Mouse (Mus musculus) right cerebral cortex, postnatal 14 days (tissue): ENCODE data around the gene Il21r.

Experiments used
- DNase-seq: peaks from one replicate; pipeline ENCODE4 v3.0.0; 2022

The Il21r gene

DNA sequence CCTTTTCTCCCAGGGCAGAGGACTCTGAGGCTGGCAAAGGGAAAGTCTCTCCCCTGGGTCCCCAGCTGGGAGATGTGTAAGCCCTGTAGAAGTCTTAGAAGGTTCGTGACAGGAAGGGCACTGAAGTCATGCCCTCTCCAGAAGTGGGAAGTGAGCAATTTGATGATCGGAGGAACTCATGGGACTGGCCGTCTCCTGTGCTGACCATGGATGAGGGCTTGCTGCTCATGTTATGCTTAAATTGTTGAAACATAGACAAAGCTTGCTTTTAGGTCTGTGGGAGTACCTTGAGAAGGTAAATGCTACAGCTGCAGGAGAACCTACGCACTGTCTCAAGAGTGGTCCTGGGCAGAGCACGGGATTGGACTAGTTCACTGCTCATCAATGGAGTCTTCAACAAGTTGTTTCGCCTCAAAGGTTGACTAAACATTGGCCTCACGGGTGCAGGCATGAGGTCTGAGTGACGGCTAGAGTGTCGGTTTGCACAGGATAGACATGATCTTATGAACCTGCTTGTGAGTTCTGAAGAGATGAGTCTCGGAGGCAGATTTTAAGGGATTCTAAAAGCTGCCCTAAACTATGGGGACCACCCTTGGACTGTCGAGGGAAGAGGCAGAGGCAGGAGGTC lies 1.3 kb upstream of the Il21r start:
- DNase-seq = no peak

DNA sequence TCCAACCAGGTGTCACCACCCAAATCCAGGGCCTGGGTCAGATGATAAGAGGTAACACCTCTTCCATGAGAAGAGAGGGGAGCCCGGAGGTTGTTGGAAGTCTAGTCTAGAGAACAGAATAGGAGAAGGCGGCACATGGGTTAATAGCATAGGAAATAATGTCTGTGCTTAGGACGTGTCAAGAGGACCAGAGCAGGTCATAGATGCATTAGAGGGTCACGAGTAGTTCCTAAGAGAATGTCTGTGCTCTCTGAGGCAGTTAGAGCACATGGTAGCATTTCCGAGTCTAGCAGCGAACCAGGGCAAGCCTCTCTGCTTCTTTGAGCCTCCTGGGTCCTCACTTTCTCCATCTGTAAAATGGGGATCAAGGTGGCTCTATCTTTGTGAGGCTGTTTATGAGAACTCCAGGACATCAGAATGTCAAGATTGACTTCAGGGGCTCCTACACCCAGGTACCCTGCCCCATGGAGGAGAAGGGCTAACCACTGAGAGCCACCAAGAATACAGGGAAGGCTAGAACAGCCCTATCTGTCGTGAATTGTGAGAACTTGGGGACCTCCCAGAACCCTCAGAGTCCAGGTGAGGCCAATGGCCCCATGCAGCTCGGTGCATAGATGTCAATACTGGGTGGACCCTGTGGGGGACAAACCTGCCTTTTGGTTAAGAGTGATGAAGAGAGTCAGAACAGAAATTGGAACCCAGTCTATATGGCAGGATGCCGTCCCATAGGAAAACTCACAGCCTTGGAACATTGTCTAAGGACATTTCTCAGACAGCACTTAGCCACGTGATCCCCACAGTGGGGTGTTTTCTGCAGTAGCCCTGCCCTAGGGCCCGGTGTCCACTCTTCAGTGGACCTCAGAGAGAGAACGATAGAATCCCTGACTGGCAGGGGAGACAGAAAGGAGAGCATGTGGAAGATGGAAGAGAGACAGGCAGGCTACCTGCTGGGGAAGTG lies 1.4 kb downstream of the Il21r start:
- DNase-seq = no peak

DNA sequence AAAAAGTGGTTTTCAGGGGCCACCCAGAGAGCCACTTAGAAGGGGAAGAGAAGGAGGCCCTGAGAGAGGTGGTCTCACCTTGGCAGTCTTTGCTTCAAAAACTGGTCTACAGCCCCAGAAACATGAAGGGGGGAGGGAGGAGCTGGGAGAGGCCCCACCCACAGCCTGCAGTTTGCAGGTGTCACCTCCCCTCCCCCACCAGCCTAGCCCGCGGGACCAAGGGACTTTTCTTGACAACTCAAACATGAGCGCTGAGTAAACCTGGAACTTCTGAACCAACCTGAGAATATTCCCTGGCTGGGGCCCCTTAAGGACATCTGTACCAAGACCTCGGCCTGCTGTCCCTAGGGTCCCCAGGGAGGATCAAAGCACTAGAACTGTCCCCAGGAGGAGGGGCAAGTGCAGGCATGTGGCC lies 2.5 kb downstream of the Il21r start:
- no peak for DNase-seq

DNA sequence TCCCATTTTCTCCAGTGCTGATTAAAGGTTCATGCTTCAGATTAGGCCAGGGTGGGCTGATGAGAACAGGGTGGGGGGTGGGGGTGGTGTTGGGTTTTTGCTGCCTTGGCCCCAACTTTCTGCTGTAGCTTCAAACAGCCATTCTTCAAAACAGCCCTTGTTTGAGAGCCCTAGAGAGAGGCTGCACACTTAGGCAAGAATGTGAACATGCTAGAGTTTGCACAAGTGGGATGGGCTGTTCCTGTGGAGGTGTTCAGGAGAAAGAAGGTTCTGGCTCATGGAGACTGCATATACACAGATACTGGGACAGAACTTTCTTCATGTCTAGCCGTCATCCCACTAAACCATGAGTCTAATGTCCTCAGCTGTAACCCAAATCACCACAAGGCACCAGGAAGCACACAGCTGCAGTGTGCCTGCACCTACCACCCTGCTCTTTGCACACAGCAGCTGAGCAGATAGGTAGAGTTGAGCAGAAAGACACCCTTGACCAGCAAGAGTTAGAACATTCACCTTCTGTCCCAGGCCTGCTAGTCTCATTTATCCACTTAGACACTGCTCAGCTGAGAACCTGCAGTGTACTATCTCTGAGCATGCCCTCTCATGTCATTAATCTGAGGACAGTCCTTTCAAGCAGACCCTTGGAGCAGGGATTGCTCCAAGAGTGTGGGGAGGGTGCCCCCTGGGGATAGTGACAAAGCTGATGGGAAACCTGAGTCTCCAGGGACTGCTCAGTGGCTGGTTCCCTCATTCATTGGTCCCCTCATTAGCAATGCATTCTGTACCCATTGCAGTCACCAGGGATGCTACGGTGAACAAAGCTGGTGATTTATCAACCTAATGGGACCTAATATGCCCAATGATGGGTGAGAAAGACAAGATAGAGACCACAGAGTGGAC lies 3.3 kb downstream of the Il21r start:
- DNase-seq = no peak

DNA sequence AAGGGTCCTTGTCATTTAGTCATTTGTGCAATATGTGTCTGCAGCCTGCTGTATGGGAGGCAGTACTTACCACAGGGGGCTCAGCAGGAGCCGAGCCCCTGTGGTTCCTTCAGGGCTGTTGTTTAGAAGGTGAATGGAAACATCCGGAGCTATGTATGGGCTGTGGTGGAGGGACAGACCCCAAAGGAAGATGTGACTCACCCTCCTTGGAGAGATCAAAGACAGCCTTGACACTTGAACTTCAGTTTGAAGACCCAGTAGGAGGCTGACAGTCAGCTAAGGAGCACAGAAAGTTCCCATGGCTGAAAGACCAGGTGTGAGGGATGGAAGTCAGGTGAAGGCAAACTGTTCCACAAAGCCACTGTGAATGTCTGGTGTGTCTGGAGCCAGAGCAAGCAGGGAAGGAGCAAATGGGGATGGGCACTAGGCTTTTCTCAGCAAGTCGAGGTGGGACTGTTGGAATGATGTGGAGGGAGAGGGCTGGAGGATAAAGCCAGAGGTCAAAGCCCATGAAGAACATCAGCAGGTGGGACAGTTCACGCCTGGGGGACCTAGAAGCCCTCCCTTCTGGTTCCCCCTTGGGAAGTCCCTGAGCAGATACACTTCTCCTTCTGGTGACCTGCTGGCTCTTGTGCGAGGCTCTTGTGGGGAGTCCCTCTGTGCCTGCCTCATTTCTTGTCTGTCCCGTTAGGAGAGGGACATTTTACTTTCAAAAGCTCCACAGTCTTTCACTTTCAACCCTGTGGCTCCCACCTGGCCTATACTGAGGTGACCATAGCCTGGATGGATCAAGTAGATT lies 4.4 kb downstream of the Il21r start:
- DNase-seq = no peak

DNA sequence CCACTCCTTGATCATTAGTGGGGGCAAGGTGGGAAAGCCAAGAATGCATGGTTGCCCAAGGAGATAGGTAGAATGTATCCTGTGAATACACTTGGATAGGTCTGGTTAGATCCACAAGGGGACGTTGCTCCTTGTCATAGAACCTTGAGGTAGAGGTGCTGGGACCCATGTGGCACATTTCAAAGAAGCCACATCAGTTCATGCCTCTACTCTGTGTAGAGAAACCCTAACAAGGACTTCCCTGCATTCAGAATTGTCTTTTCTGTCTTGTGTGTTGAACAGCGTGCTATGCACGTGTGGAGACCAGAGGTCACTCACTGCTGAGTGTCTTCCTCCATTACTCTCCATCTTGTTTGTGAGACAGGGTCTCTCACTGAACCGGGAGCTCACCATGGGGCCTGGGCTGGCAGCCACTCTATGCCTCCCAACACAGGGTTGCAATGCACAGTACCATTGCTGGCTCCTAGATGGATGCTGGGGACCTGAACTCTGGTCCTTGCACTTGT lies 5.0 kb downstream of the Il21r start:
- no peak for DNase-seq

DNA sequence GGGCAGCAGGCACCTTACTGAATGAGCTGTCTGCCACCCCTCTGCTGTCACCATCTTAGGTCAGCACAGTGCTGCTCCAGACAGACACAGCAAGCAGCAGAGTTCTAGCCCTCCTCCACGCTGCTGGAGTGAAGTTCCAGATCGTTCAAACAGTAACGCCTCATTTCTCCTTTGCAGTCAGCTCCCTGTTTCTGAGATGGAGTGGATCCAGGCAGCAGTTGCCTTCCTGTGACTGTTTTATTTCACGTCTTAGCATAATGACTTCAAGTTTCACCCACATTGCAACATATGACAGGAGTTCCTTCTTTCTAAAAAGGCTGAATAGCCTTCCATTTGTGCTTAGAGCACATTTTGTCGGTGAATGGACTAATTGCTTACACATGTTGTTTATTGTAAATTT lies 10.3 kb downstream of the Il21r start:
- no peak for DNase-seq

DNA sequence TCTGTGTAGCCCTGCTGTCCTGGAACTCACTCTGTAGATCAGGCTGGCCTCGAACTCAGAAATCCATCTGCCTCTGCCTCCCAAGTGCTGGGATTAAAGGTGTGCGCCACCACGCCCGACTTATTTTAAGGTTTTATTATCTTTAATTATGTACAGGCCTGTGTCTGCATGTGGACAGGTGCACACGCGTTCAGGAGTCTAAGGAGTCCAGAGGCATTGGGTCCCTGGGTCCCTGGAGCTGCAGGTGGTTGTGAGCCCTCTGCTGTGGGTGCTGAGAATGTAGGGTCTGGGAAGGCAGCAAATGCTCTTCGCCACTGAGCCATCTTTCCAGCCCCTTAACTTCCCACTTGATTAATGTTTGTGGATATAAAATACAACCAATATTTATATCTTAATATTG lies 12.2 kb downstream of the Il21r start:
- no peak for DNase-seq

DNA sequence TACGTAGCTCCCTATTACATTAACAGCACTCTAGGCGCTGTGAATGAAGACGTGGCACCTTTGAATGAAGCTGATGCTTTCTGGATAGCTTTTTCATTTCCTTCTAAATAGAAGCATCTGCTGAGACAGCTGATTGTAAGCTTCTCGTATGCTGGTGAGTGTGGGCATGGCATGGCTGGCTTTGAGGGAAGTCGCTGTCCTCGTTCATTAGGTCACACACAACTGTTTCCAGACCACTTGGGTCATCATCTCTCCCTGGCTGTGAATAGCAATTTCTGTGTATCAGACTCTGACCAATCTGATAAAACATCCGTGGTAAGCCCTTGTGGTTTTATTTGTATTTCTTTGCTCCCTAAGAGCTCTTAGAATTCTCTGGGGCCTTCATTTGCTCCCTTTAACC lies 14.8 kb downstream of the Il21r start:
- no peak for DNase-seq

DNA sequence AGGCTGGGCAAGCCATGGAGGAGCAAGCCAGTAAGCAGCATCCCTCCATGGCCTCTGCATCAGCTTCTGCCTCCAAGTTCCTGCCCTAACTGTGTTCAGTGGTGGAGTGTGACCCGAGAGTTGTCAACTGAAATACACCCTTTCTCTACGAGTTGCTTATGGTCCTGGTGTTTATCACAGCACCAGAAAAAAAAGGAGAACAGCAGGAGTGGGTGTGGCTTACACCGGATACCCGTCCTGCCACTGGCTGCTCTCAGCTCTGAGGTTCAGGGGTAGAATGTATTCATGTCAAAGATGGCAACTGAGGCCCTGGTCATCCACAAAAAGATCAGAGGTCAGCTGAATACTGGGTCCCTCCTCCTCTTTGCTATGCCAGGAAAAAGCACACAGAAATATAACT lies 16.8 kb downstream of the Il21r start:
- DNase-seq = no peak

DNA sequence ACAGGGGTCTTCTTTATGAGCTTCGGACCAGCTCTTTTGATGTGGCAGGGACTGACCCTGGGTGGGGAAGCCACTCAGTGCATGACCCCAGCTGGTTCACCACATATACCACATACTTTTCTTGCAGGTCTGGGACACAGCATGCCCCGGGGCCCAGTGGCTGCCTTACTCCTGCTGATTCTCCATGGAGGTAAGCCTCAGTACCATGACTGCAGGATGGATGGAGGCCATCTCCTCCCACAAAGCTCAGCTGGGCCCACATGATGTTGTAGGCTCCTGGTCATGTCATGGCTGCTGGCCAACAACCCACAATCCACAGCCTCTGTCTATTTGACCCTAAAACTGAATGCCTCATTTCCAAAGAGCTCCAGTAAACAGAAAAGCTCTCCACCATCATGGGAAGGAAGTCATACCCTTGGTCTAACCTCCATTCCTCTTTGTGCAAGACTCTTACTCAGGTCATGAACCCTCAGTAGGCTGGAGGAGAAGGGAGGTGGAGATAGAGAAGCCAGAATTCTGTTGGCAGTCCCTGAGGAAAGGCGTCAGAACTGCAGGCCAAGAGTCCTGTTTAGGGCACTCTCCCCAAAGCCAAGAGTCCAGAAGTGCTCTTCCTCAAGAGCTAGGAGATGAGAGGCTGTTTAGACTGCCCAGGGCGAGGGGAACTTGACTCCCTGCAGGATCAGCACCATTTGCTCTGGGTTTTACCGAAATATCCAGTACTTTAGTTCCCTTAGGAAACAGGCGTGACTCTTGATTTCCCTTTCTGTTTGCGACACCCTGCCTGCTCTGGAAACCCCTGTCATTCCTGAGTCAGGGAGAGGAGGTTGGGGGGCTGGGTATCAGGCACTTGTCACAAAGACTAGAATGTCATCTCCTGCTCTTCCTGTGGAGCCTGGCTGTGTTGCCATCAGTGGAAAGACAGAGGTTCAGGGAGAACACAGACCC lies 19.8 kb downstream of the Il21r start:
- DNase-seq = no peak

DNA sequence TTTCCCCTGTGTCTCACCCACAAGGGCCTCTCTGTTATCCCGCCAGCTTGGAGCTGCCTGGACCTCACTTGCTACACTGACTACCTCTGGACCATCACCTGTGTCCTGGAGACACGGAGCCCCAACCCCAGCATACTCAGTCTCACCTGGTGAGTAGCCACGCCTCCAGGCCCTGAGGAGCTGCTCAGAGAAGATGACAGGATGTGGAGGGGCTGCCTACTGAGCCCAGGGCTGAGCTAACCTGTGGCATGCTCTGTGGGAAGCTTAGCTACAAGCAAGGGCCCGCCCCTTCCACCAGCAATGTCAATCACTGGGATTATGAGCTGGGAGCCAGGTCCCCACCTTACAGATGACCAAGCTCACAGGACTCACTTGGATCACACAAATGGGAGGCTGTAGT lies 22.0 kb downstream of the Il21r start:
- no peak for DNase-seq

DNA sequence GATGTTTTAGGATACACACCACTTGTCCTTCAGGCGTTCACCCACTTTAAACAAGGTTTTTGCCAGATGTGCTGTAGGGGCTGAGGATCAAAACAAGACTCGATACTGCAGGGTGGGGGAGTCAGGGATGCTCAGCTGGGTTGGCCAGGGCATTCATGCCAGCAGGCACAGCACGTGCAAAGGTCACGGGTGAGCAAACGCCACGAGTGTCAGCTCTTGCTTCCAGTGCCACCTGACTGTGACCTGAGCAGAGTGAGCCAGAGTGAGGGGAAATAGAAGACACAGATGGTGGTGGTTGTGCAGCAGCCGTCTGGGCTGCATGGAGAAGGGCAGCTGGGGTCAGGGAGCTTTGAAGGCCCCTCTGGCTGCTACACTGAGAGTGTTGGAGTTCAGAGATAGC lies 22.6 kb downstream of the Il21r start:
- no peak for DNase-seq

DNA sequence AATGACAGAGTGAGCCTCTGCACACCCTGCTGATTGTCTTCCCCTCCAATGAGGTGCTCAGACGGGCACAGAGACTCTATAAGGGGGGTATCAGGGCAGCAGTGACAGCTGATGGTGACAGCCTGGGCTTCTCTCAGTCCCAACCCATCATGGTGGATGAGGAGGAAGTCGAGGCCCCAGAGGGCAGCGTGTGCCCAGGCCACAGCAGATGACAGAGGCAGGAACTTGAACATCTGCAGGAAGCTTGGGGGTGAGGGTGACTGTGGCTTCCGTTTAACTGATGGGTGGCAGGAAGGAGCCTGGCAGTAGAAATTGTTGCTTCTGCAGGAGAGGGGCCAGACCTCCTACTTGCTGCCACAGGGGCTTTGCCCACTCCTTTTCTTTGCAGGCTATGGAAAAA lies 27.1 kb downstream of the Il21r start:
- no peak for DNase-seq

DNA sequence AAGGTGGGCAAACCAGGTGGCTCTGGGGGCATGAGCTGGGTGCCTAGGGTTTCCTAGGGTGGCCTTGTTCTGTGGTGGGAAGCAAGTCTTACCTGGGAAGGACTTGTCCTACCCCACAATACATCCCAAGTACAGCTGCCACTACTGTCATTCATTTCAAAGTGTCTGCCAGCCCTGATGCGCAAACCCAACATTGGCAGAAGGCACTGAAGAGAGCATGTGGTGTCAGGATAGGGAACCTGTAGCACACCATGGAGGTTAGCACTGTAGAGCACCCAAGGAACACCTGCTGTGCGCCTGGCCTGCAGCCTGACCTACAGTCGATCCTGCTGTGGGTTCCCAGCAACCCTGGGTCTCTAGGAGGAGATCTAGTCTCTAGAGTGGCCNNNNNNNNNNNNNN lies 27.8 kb downstream of the Il21r start:
- DNase-seq = no peak

DNA sequence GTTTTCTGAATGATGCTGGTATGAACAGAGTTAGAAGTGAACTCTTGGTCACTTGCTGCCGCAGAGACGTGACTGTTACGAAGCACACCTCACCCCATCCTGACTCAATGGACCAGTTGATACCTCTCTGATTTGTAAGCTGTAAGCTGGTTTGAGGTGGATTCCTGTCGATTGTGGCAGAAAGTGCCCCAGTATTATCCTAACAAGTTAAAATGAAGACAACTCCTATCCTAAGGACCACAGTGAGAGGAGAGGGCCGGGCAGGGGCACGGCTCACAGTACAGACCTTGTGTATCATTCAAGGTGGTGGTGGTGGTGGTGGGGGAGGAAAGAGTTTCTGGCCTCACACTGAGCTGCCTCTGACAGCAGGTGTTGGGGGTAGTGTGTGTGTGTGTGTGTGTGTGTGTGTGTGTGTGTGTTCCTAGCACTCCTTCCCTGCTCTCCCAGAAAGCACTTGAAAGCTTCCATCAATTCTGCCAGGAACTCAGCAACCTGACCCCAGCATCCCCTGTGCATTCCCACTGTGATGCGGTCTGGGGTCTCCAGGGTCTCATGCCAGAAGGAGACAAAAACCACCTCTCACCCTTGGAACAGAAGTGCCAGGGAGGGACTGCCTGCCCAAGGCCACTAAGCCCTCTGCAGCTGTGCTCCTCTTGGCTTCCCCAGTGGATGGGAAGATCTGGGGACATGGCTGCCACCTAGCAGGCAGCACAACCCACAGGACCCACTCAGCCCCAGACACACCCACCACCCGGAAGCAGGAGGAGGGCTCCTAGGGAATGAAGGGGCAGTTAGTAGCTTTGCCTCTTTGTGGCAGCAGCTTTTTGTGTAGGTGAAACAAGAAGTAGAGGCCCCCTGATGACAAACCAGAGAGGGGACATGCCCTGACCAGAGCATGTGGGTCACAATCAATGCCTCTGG lies 34.3 kb downstream of the Il21r start:
- no peak for DNase-seq

DNA sequence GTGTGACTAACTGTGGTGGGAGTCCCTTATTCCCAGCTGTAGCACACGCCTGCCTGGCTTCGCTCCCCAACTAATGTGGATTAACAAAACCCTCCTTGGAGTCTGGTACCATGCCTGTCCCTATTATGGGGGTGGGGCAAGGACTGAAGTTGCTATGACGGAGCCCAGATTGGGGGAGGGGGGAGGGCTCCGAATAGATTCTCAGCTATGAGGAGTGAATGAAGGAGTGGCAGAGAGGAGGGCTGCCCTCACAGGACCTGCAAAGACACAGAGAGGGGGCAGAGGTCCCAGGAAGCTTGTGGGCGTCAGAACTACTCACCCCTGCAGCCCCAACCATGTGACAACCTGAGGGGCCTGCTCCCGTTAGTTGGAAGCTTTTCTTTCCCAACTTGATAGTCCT lies 35.1 kb downstream of the Il21r start:
- no peak for DNase-seq

DNA sequence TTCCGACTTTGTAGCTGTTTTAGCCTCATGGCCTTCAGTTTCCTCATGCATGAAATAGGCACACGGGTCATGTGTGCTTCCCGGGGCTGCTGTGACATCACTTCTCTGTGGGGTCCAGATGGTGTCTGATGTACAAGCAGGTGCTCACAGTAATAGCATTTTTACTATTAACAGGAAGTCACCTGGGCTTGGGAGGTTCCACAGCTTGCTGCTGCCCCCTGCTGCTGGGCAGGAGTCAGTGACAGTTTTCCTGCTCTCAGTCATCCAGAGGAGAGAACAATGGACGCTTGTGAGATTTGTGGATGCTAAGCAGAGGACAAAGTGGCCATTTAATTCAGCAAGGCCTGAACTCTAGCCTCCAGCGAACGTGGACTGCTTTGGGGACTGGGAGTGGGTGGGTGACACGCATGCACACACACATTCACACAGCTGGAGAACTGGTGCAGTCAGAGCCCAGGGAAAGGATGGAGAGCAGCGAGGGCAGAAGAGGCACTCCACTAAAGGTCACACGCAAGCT lies 35.7 kb downstream of the Il21r start:
- DNase-seq = peak; percentile 74

DNA sequence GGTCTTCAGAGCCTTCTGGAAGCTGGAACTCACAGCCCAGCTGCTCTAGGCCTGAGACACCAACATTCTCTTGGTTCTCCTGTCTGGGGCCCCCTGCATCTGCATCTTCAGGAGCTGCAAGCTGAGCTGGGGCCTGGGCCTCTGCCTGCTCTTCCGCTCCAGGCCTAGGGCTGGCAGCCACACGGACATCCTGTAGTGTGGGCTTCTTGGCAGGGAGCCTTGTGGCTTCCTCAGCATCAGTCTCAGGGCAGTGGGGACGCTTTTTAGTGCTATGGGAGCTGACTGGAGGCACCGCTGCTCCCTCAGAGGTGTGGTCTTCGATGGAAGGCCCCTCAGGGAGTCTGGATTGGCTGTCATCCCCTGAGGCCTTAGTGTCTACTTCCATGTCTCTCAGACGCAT lies 40.7 kb downstream of the Il21r start:
- DNase-seq = no peak

DNA sequence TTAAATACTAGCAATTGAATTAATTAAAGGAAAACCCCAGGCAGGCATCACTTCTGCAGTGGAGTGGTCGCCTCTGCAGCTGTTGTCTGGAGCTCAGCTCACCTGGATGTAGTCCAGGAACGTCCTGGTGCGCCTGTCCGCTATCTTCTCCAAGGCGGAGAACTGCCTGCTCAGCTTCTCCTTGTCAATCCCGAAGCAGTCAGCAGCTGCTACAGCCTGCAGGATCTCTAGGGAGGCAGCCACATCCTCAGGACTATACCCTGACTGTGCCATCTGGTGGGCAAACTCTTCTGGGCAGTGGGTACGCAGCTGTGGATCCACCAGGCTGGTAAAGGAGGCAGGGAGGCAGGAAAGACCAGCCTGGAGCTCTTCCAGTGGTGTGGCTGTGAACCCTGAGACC lies 42.2 kb downstream of the Il21r start:
- no peak for DNase-seq
